Mouse (Mus musculus) left cerebral cortex, adult 6 months (tissue): ENCODE measurements around the gene Dsn1. TPM values are rescaled to one million over a fixed set of nuclear protein-coding genes. Genes with fewer than 3 reads are reported as not detected.

Experiments used
- long read RNA-seq, 2 experiments: library from polyadenylated mRNA; unstranded; transcript quantifications; one replicate each; pipeline ENCODE4 v2.0.0; 2019 to 2020
- polyA plus RNA-seq: library from polyadenylated mRNA; unstranded; fragments of <200 nt; fragmentation: Nextera tagmentation; gene quantifications from 2 replicates; pipeline ENCODE4 v1.2.3, GENCODE M21; 2021

Gene Dsn1
- 2.4 and 3.3 TPM in 2 replicates for polyA plus RNA-seq
- long read RNA-seq, experiment 1, transcript Dsn1-201 (11 exons, 2,080 nt), result major isoform, 5 of 23 reads
- long read RNA-seq, experiment 1, partial matches to known transcripts, result 6 of 23 reads
- long read RNA-seq, experiment 1, other reads (novel, unspliced or antisense), result 9 of 23 reads
- long read RNA-seq, experiment 2, partial matches to known transcripts, result 0 of 5 reads
- long read RNA-seq, experiment 2, other reads (novel, unspliced or antisense), result 2 of 5 reads

GRCm38 (mm10) chr2:157006511-157007233 lies at the start of gene Dsn1:
Dsn1 (minus strand) TSS chr2:157007154.

GRCm38 (mm10) chr2:156991470-156992319 lies 15.3 kb downstream of the Dsn1 start, which contains the start of gene Ndrg3:
Ndrg3 (minus strand) TSS chr2:156992056.

Other genes starting within 250 kb of the Dsn1 start
- 20.1 and 21.5 TPM in 2 replicates for gene Myl9, start 231.7 kb downstream of the Dsn1 start, polyA plus RNA-seq
- 0.25 and 0.63 TPM in 2 replicates for gene Tgif2, start 167.1 kb downstream of the Dsn1 start, polyA plus RNA-seq
- gene 4930518I15Rik, start 149.2 kb downstream of the Dsn1 start, polyA plus RNA-seq, result 0.19 and 0.25 TPM in 2 replicates
- gene Rab5if, start 144.0 kb downstream of the Dsn1 start, polyA plus RNA-seq, result 51.9 and 153 TPM in 2 replicates
- gene Sla2, start 120.0 kb downstream of the Dsn1 start, polyA plus RNA-seq, result 0.65 and 0.72 TPM in 2 replicates
- gene Ndrg3, start 15.1 kb downstream of the Dsn1 start, polyA plus RNA-seq, result 642 and 643 TPM in 2 replicates
- gene Soga1, start 72.1 kb upstream of the Dsn1 start, polyA plus RNA-seq, result 1.1 and 2.2 TPM in 2 replicates
- gene Tldc2, start 79.9 kb upstream of the Dsn1 start, polyA plus RNA-seq, result not detected in 2 replicates
- 3.0 and 4.1 TPM in 2 replicates for gene Samhd1, start 128.1 kb upstream of the Dsn1 start, polyA plus RNA-seq
- 0.32 and 0.51 TPM in 2 replicates for gene Rbl1, start 197.4 kb upstream of the Dsn1 start, polyA plus RNA-seq